Mouse (Mus musculus) liver, postnatal 0 days (tissue): ENCODE data around the gene Btg2.

Experiments used
- CTCF ChIP-seq: sonication (generic); IDR thresholded peaks from 2 replicates; pipeline ENCODE4 v1.5.1; 2016; ENCODE audit warnings: antibody characterized with exemption, low read depth
- EP300 ChIP-seq: IDR thresholded peaks from 2 replicates; pipeline ENCODE4 v1.6.1; 2016; ENCODE audit warnings: antibody characterized with exemption, low read depth, mild to moderate bottlenecking

DNA sequence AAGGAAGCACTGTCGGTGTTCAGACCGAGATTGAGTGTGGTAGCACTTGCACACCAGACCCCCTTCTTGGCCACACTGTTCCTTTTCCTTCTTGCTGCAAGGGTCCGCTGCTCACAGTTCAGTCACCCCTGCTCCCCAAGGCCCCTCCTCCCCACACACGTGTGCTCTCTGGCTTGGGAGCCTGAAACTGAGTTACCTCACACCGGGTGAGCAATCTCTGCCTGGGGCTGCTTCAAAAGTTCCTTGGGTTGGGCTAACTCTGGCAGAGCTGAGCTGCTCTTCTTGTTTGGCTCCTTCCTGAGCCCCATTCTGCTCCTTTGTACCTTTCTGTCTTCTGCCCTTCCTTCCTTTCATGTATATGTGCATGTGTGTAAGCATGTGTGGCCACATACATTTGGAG is 34.6 kb upstream of the Btg2 start:
- TF ChIP-seq CTCF, result no peak
- no peak for TF ChIP-seq EP300
